ENCODE assay signal across 8 mouse cellular contexts in the genomic region with DNA sequence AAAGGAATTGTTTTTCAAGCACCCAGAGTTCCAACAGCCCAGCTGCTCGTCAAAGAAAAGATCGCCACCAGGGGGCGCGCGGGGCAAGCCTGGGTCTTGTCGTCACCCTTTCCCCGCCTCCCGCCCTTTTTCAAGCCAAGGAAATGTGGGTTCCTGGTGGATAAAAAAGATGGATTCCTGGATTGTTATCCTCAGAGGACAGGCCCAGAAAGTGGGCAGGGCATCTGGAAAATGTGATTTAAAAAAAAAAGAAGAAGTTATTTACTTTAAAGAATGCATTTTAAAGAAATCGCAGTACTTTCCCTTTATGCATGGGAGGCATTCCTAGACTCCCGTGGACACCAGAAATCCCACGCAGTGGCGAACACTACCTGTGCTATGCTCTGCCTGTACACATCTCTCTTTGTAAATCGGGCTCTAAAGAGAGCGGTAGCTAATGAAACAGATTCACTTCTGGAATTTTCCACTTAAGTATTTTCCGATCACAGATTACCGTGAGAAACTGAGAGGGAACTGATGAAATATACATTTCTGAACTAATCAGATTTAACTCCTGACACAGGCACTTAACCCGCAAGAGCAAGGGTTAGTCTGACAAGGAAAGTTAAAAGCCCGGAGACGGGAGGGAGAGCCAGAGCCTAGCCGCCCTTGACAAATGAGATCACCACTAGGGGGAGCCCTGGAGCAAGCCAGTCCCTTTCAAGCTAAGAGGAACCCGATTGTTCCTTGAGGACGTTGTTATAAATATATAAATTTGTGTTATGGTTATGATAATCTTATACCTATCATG. TPM values are rescaled to one million over a fixed set of nuclear protein-coding genes. Genes with fewer than 3 reads are reported as not detected.
DNase-seq lines count a peak whose midpoint lies in the region; ATAC-seq lines count a peak whose summit lies in the region.

No protein-coding gene starts in this region.

- H3K27me3 ChIP-seq in hindbrain, embryonic 15.5 days: no peaks in the 10 kb centered on the region

- H3K9ac ChIP-seq in hindbrain, embryonic 15.5 days: peak overlapping the region; percentile 45

- peak overlapping the region; percentile 71 for H3K4me2 ChIP-seq in hindbrain, embryonic 15.5 days

- 1% methylated on average over 22 of the region's 22 CpGs for WGBS in hindbrain, embryonic 15.5 days

- peak; percentile 82 for DNase-seq in T-cell, adult 2 months (ENCODE audit: low spot score)
- DNase-seq in cerebellum, postnatal 36 days: peak; percentile 97 to 98
- DNase-seq in gastrocnemius, adult 18-20 months (ENCODE audit: low spot score): peak; percentile 94
- peak; percentile 90 to 91 for DNase-seq in layer of hippocampus, postnatal 36 days
- peak; percentile 99 for DNase-seq in lung, postnatal 36 days
- DNase-seq in retina, embryonic 14.5 days (ENCODE audit: low spot score): peak; percentile 98
- DNase-seq in thymus, postnatal 36 days: peak; percentile 83 to 89

- H3K4me3 ChIP-seq in hindbrain, embryonic 15.5 days: peak overlapping the region; percentile 27

- peaks cover 23% of the 10 kb centered on the region for H3K4me1 ChIP-seq in hindbrain, embryonic 15.5 days (replicated peaks)

- ATAC-seq in hindbrain, embryonic 15.5 days (ENCODE audit: low FRiP score, low read depth): 0 out of 2 replicates have a peak, but pooled peaks have one; percentile 52

- H3K36me3 ChIP-seq in hindbrain, embryonic 15.5 days: no peaks in the 10 kb centered on the region

- H3K27ac ChIP-seq in hindbrain, embryonic 15.5 days (replicated peaks): peak overlapping the region; percentile 78

- no peaks in the 10 kb centered on the region for H3K9me3 ChIP-seq in hindbrain, embryonic 15.5 days

RNA-seq across cellular contexts. Expression of a gene that starts 19.6 kb away (rescaled TPM):
- 10 to 100 TPM in 1 of 2 experiments, 1 to 10 TPM in 1; 8.4 to 13.9 TPM for total RNA-seq in gastrocnemius, adult 18-20 months (2021)
- polyA plus RNA-seq in hindbrain, embryonic 15.5 days (2015; fragmentation: Nextera tagmentation; extraction: Ambion mirVana): 145 and 156 TPM in 2 replicates
- total RNA-seq in layer of hippocampus, postnatal 36 days (2021): 100 to 1,000 TPM; 248 TPM

RNA-seq across cellular contexts. Expression of a gene that starts 20.5 kb away (rescaled TPM):
- total RNA-seq in gastrocnemius, adult 18-20 months (2021): under 1 TPM in 1 of 2 experiments, not detected in 1; 0.17 TPM
- polyA plus RNA-seq in hindbrain, embryonic 15.5 days (2015; fragmentation: Nextera tagmentation; extraction: Ambion mirVana): 0.47 and 0.56 TPM in 2 replicates
- total RNA-seq in layer of hippocampus, postnatal 36 days (2021): 1 to 10 TPM; 3.7 to 5.0 TPM

RNA-seq across cellular contexts. Expression of a gene that starts 41.7 kb away (rescaled TPM):
- total RNA-seq in gastrocnemius, adult 18-20 months (2021): 10 to 100 TPM; 56.5 to 65.3 TPM
- 3.1 and 4.6 TPM in 2 replicates for polyA plus RNA-seq in hindbrain, embryonic 15.5 days (2015; fragmentation: Nextera tagmentation; extraction: Ambion mirVana)
- total RNA-seq in layer of hippocampus, postnatal 36 days (2021): 10 to 100 TPM; 24.6 to 30.7 TPM

RNA-seq across cellular contexts. Expression of a gene that starts 42.2 kb away (rescaled TPM):
- total RNA-seq in gastrocnemius, adult 18-20 months (2021): 10 to 100 TPM; 21.7 to 24.2 TPM
- polyA plus RNA-seq in hindbrain, embryonic 15.5 days (2015; fragmentation: Nextera tagmentation; extraction: Ambion mirVana): 23.8 and 26.9 TPM in 2 replicates
- 10 to 100 TPM; 37.7 to 40.9 TPM for total RNA-seq in layer of hippocampus, postnatal 36 days (2021)

RNA-seq across cellular contexts. Expression of a gene that starts 47.1 kb away (rescaled TPM):
- total RNA-seq in gastrocnemius, adult 18-20 months (2021): not detected
- 0.22 and 0.26 TPM in 2 replicates for polyA plus RNA-seq in hindbrain, embryonic 15.5 days (2015; fragmentation: Nextera tagmentation; extraction: Ambion mirVana)
- total RNA-seq in layer of hippocampus, postnatal 36 days (2021): under 1 TPM; 0.17 to 0.18 TPM

Comparison
In these comparisons a context has a peak if more than half of its experiments do, and no peak if none do; other contexts are left out.
1. Peak in every context shown above with its lines: DNase-seq, ATAC-seq, H3K4me3 ChIP-seq and H3K27ac ChIP-seq.
2. RNA of a gene that starts 19.6 kb away (total RNA-seq): 248 TPM in layer of hippocampus, postnatal 36 days; 8.4 to 13.9 TPM in gastrocnemius, adult 18-20 months; every median in the first group is over 10 times any median in the second.
3. RNA of a gene that starts 20.5 kb away (total RNA-seq): 3.7 to 5.0 TPM in layer of hippocampus, postnatal 36 days; 0.17 TPM in gastrocnemius, adult 18-20 months; every median in the first group is over 4 times any median in the second.